Mouse (Mus musculus) monocyte, adult 5-6 weeks (primary cell): Measurements from ENCODE around the gene Efcab5. TPM values are rescaled to one million over a fixed set of nuclear protein-coding genes. Genes with fewer than 3 reads are reported as not detected.

Experiments used
- ATAC-seq: fragments of 153-309, 156-312 bp; replicated peaks from 2 replicates; pipeline ENCODE4 v1.8.0; 2017; ENCODE audit warnings: mild to moderate bottlenecking; ENCODE audit not compliant: low TSS enrichment, insufficient number of reproducible peaks, severe bottlenecking, poor library complexity, low FRiP score
- total RNA-seq: library from RNA; stranded (forward); fragments of 200-1000, 200-491, 200-594 nt; gene quantifications from 3 replicates; pipeline ENCODE4 v1.2.3, GENCODE M21; 2017

Gene Efcab5
- 2.4 to 5.0 TPM (median 3.9 TPM) in 3 replicates for total RNA-seq

DNA sequence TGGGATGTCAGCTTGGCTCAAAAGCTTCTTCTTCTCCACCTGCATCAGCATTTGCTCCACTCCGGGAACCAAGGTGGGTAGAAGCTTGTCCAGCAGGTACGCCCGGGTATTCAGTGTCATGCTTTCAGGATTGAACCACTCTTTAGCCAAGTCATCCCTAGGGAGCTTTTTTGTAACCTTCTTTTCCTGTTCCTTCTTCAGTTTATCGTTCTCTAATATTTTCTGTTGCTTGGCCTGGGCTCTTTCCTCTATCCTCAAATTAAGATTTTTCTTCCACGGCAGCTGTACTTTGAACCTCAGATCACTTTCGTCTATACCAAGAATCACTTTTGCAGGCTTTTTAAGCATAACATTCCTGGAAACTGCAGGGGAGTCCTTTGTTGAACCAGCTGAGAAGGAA lies at the start of gene Efcab5:
Gene Efcab5, minus strand, starts transcription at position 101 of the 400 bp plus-strand sequence.
- ATAC-seq = no peak

GRCm38 (mm10) chr11:77235267-77235666 lies 46.5 kb upstream of the Efcab5 start:
- no peak for ATAC-seq

DNA sequence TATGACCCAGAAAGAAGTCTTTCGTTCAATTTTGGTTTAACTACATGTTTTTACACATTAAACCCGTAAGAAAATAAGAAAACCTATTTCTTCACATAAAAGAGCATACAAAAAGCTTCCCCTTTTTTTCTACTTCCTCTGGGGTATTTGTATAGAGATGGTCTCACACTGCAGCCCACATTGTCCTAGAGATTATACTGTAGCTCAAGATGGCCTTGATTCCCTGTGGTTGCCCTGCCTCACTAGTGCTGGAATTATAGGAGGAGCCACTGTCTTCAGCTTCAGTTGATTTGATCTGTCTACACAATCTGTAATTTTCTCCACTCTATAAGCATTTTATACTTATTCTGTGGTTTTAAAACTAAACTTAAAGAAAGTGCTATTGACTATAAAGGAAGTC lies 42.7 kb upstream of the Efcab5 start:
- ATAC-seq = no peak

GRCm38 (mm10) chr11:77230765-77231164 lies 42.0 kb upstream of the Efcab5 start:
- ATAC-seq = no peak

DNA sequence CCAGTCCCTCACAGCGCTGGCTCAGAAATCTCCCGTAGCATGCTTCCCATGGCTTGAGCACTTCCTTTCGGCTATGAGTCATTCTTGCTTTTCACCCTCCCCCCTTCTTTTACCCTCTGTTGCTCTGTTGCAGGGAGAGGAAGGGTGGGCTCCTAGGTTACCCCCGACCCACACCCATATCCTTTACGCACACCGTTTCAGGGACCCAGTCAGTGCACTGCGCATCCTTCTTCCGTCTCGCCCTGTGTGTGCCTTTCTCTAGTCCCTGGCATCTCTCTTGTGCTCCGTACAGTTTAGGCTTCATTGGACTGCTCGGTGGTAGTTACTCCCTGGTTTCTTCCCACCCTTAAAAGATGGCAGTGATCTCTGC lies 28.0 kb upstream of the Efcab5 start:
- no peak for ATAC-seq

DNA sequence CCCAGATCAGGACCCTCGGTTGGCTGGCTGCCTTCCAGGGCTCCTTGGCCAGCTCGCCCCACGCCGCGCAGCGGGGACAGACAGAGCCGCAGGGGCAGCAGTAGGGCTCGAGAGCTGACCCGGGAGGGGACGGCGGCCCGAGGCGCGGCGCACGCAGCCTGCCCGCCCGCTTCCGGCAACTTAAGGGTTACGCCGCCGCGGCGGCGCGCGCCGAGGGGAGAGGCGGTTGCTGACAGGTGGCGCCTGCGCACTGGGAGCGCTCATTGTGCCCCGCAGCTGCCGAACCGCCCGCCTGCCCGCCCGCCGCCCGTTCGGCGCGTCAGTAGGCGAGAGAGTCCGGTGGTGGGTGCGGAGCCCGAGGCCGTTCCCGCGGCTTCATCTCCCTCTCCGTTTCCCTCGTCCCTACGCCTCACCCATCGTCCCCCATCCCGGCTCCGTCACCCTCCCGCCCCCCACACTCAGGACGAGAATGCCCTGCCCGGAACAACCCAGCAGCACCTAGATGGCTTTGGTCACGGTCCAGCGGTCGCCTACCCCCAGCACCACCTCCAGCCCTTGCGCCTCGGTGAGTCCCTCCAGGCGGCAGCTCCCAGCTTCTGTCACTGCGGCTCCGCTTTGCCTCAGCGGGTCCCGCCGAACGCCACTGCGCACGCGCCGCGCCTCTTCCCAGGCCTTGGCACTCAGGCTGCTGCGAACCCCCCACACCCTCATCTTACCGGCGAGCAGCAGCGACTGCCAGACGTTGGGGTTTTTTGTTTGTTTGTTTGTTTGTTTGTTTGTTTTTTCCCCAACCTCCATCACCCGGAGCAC lies 27.4 kb upstream of the Efcab5 start, which contains the start of gene Ssh2:
Gene Ssh2, plus strand, starts transcription at position 337 of the 810 bp plus-strand sequence.
- peak; percentile 27 for ATAC-seq

- 0 out of 2 replicates have a peak, but pooled peaks have one; percentile 11 for ATAC-seq
These were observed 26.7 kb upstream of the Efcab5 start for GRCm38 (mm10) chr11:77215483-77215882.

- peak; percentile 77 for ATAC-seq
These were observed 26.0 kb upstream of the Efcab5 start for GRCm38 (mm10) chr11:77214755-77215154.

DNA sequence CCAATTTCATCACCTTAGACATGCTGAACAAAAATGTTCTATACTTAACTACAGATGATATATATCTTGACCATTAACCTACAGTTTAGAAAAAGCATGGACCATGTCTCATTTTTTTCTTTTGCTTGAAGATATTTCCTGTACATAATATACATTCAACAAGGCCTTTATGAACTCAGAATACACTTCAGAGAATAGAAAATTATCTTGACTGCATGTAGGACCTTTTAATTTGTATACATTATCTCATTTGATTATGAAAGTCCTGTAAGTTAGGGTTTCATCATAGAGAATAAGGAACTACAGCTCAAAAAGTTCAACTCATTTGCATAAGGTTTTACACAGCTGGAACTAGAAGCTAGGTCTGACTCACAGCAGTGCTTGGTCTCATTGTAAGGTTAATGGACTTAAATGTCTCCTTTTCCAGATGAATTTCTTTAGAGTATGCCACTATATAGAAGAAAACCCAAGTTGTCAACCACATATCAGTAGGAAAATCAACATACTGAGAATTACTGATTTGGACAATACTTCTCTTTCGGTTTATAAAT lies 25.4 kb upstream of the Efcab5 start:
- ATAC-seq = peak; percentile 70

- no peak for ATAC-seq
These were observed 11.9 kb upstream of the Efcab5 start for GRCm38 (mm10) chr11:77200703-77201102.

DNA sequence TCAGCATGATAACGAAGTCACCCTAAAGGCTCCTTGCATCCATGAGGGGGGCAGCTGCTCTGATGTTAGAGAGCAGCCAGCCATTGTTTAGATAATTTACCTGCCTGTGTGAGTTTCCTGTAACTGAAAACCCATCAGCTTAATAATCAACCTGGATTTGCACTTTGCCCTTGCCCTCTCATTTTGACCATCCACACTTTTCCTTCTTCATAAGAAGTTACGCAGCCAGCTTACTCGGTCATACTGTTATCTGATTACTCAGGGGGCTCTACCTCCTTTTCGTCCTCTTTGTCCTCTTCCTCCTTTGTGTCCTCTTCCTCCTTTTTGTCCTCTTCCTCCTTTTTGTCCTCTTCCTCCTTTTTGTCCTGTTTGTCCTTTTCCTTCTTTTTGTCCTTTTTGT lies 10.9 kb upstream of the Efcab5 start:
- ATAC-seq = no peak

GRCm38 (mm10) chr11:77196181-77197143 lies 7.7 kb upstream of the Efcab5 start:
- peak; percentile 100 for ATAC-seq

DNA sequence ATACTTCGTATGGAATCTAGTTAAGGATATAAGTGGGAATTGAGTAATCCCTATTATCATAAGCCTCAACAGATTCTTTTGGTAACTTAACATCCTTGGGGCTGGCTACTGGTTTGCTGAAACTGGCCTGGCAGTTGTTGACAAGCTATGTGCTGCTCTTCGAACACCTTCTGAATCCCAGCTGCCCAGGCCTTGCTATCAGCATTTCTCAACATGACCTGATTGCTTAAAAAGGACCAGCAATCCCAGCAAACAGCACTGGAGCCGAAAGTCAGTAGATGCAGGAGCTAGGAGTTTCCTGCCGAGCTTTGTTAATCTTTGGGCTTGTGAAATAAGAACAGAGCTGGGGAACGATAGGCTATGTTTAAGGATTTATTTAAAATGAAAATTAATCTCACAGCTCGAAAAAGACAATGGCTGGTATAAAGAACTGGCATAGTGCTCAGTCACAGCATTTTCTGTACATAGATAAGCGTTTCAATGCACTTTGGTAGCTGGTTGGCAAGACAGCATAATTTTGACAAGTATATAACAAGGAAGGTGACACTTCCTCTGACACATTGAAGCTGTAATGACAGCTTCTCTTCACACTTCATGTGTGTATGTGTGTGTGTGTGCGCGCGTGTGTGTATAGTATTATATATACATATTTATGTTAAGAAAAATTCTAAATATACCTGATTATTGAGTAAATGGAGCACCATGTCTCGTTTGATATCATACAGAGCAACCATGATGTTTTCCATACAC lies 6.8 kb upstream of the Efcab5 start:
- ATAC-seq = no peak

GRCm38 (mm10) chr11:77194762-77195161 lies 6.0 kb upstream of the Efcab5 start:
- no peak for ATAC-seq

DNA sequence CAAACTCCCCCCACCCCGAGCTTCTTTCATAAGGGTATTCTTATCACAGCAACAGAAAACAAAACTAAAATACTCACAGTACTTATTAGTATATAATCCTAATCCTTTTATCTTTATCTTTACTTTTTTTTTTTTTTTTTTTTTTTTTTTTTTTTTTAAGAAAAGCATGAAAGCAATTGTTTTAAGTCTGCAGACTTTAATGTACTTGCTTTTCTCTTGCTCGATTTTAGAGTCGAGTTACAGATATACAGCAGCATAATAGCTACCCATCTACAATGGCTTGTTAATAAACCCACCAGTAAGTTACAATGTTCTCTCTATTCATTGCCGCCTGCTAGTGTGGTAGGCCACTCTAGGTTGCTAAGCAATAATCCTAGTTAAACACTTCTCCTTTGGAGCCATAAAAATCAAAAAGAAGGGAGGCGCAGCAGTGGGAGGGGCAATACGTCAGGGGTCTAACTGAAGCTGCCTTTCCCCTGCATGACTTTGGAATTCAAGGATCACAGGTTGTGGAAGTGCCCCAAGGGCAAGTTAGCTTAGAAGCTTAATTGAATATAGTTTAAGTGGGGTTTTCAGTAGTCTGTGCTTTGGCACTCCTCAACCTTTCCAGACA lies 5.3 kb upstream of the Efcab5 start:
- ATAC-seq = no peak

- no peak for ATAC-seq
These were observed 4.6 kb upstream of the Efcab5 start for GRCm38 (mm10) chr11:77193410-77193809.

DNA sequence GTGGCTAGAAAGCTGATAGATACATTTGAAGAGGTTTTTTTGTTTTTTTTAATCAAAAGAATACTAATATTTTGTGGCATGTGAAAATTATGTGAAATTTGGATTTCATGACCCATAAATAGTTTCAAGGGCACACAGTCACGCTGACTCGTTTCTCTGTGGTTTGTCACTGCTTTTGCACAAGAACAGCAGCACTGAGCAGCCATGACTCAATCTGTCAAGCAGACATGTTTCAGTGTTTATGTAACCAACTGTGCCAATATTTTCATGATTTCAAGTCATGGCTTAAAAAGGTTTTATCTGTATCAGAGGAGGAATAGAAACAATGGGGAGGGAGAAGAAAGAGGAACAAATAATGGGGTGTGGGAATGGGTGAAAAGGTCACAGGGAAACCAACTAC lies 3.8 kb downstream of the Efcab5 start:
- peak; percentile 97 for ATAC-seq

GRCm38 (mm10) chr11:77182616-77183015 lies 6.2 kb downstream of the Efcab5 start:
- no peak for ATAC-seq
